Mouse (Mus musculus) forebrain, embryonic 16.5 days (tissue): ENCODE results near the gene Gm20388. TPM values are rescaled to one million over a fixed set of nuclear protein-coding genes. Genes with fewer than 3 reads are reported as not detected.

Experiments used
- ATAC-seq: fragments of 200-750 bp; cut with Nextera tagmentation; 2 replicates; pipeline ENCODE4 v1.8.0; 2017; ENCODE audit warnings: mild to moderate bottlenecking, moderate library complexity
- H3K27ac ChIP-seq: fragments of 300-500 bp; sonication (generic); 2 replicates; pipeline ENCODE4 v1.5.1; 2014; ENCODE audit warnings: low read length, control low read depth
- H3K27me3 ChIP-seq: fragments of 300-500 bp; sonication (generic); replicated peaks from 2 replicates; pipeline ENCODE4 v1.6.1; 2014; ENCODE audit warnings: low read length; ENCODE audit not compliant: control insufficient read depth, insufficient read depth
- H3K36me3 ChIP-seq: fragments of 300-500 bp; sonication (generic); 2 replicates; pipeline ENCODE4 v1.6.1; 2014; ENCODE audit not compliant: control insufficient read depth, insufficient read depth
- H3K4me1 ChIP-seq: fragments of 300-500 bp; sonication (generic); replicated peaks from 2 replicates; pipeline ENCODE4 v1.6.1; 2014; ENCODE audit warnings: low read length; ENCODE audit not compliant: control insufficient read depth, insufficient read depth
- H3K4me2 ChIP-seq: fragments of 300-500 bp; sonication (generic); 2 replicates; pipeline ENCODE4 v1.6.1; 2014; ENCODE audit warnings: mild to moderate bottlenecking, low read length, control low read depth
- H3K4me3 ChIP-seq: fragments of 300-500 bp; sonication (generic); replicated peaks from 2 replicates; pipeline ENCODE4 v1.5.1; 2014; ENCODE audit warnings: mild to moderate bottlenecking, low read length, control low read depth
- H3K9ac ChIP-seq: fragments of 300-500 bp; sonication (generic); replicated peaks from 2 replicates; pipeline ENCODE4 v1.6.1; 2014; ENCODE audit warnings: low read depth, low read length, control low read depth
- H3K9me3 ChIP-seq: fragments of 300-500 bp; sonication (generic); 2 replicates; pipeline ENCODE4 v1.6.1; 2016; ENCODE audit warnings: low read length; ENCODE audit not compliant: control insufficient read depth
- WGBS: fragments of 180-500 bp; shearing (Covaris S2); extraction: QIAGEN DNeasy Blood & Tissue Kit; methylation state at CpG from one replicate; pipeline ENCODE4 v1.1.7; 2014; 5-methylcytosine and 5-hydroxymethylcytosine counted together
- polyA plus RNA-seq: library from polyadenylated mRNA; unstranded; fragments of >200 nt; fragmentation: Nextera tagmentation; extraction: Ambion mirVana; gene quantifications from 2 replicates; pipeline ENCODE4 v1.2.1, GENCODE M21; 2015

Gene Gm20388
- polyA plus RNA-seq, 1 experiment from 2014 or later, result 4.7 TPM

DNA sequence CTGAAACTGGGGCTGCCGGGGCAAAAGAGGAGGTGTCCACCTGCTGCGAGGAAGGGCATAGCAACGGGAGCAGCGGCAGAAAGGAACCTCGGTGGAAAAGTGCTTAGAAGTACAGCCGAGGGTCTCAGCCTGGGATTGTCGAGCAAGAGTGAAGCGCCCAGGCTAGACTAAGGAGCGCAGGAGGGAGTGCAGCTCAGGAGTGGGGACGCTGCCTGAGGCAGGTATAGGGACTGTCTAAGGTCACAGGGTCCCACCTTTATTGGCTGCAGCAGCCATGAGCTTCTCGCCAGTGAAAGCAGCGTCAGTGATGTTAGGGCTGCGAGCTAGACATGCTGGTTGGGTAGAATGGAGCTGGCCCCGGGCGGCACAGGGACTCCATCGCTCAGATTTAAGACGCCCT is 3207.1 kb downstream of the Gm20388 start:
- WGBS, result under 1% methylated on average over 17 of the region's 17 CpGs
- no peak for ATAC-seq
- Histone ChIP-seq H3K9me3 (no peaks in the 10 kb centered on the region), H3K4me2 (peak overlapping the region; percentile 88), H3K27ac (no peak overlapping the region), H3K4me1 (peaks cover 11% of the 10 kb centered on the region), H3K36me3 (no peaks in the 10 kb centered on the region), H3K27me3 (peaks cover 34% of the 10 kb centered on the region), H3K4me3 (peak overlapping the region; percentile 52), H3K9ac (peak overlapping the region; percentile 55)

DNA sequence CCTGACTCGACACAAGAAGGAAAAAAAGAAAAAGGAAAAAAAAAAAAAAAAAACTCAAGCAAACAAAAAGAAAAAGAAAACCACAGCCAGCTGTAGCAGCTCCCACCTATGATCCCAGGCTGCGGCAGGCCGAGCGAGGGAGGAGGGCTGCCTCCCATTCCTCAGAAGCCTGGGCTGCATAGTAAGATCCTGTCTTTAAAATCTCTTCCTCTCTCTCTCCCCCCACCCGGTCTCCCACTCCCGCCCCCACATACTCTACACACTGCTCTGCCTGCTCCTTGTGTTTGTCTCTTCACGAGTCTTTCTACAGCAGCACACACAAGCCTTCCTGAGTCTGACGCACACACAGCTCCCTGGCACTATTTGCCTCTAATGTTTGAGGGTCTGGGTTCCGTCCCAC is 3211.4 kb downstream of the Gm20388 start:
- WGBS, result 70% methylated on average over 9 of the region's 9 CpGs
- H3K4me1 ChIP-seq, result peaks cover 6% of the 10 kb centered on the region
- H3K36me3 ChIP-seq, result no peaks in the 10 kb centered on the region
- no peak overlapping the region for H3K9ac ChIP-seq
- no peak overlapping the region for H3K27ac ChIP-seq
- no peak overlapping the region for H3K4me2 ChIP-seq
- no peak for ATAC-seq
- H3K4me3 ChIP-seq, result no peak overlapping the region
- peaks cover 22% of the 10 kb centered on the region for H3K27me3 ChIP-seq
- H3K9me3 ChIP-seq, result no peaks in the 10 kb centered on the region

DNA sequence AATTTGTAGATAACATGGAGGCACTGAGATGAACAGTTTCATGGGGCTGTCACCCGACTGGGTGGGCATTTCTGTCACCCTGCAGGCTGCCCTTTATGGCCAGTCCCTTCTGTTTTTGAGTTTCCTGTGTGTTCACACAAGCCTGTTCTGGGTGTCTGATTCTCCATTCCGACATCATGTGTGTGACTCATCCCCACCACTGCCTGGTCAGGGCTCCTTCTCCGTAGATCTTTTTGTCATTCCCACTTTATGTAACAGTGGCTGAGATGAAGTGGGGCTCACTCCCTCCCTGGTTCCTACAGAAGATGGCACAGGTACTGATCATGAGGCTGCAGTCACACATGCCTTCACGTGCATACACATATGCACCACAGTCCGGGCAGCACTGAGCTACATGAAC is 3212.0 kb downstream of the Gm20388 start:
- peaks cover under 1% of the 10 kb centered on the region for H3K4me1 ChIP-seq
- no peak overlapping the region for H3K4me3 ChIP-seq
- no peak overlapping the region for H3K4me2 ChIP-seq
- no peaks in the 10 kb centered on the region for H3K36me3 ChIP-seq
- H3K27ac ChIP-seq, result no peak overlapping the region
- no peak overlapping the region for H3K9ac ChIP-seq
- WGBS, result 77% methylated on average over 5 of the region's 5 CpGs
- H3K9me3 ChIP-seq, result no peaks in the 10 kb centered on the region
- no peak for ATAC-seq
- peaks cover 16% of the 10 kb centered on the region for H3K27me3 ChIP-seq

DNA sequence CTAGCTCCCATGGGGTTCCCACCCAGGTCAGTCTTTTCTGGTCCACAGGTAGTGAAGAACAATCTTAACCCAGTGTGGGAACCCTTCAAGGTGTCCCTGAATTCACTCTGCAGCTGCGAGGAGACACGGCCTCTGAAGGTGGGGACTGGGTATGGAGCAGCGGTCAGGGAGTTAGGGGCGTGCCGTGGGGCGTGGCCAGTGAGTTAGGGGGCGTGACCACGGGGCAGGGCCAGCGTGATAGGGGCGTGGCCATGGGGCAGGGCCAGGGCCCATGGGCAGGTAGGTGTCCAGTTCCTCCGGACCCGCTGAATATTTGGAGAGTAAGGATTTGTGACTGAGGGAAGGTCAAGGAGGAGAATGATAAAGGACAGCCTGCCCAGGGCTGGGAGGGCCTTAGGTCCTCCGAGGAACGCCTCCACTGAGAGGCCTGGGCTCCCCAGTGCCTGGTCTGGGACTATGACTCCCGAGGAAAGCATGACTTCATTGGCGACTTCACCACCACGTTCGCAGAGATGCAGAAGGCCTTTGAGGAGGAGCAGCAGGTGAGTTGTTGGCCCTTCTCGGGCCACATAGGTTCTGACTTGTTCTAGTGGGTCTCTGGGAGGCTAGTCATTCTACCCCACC is 3215.7 kb downstream of the Gm20388 start:
- Histone ChIP-seq H3K9me3 (no peaks in the 10 kb centered on the region), H3K9ac (no peak overlapping the region), H3K27ac (no peak overlapping the region), H3K27me3 (peaks cover 3% of the 10 kb centered on the region; the same call in 1 of the 2 replicates), H3K36me3 (no peaks in the 10 kb centered on the region), H3K4me1 (no peaks in the 10 kb centered on the region), H3K4me2 (no peak overlapping the region), H3K4me3 (no peak overlapping the region)
- 5% methylated on average over 19 of the region's 19 CpGs for WGBS
- no peak for ATAC-seq

DNA sequence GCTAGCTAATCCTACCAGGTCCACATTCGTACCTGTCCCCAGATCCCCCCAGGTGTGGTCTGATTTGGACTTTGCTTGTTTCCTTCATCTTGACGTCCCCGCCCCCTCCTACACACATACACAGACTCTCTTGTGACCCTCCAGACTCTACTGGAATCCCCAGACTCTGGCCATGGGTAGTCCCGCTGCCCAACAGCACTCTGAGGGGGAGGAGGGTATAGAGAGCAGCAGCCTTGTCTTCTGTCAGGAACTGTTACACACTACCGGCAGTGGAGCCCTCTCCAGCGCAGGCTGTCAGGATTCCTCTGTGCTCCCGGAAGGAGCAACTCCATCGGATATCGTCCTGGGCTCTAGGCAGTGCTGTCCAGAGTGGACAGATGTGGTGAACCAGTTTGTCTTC is 3220.4 kb downstream of the Gm20388 start:
- H3K27me3 ChIP-seq, result peaks cover 3% of the 10 kb centered on the region; the same call in 1 of the 2 replicates
- H3K4me3 ChIP-seq, result no peak overlapping the region
- H3K4me2 ChIP-seq, result no peak overlapping the region
- peaks cover 17% of the 10 kb centered on the region for H3K4me1 ChIP-seq
- 78% methylated on average over 9 of the region's 9 CpGs for WGBS
- ATAC-seq, result no peak
- no peaks in the 10 kb centered on the region for H3K36me3 ChIP-seq
- no peak overlapping the region for H3K27ac ChIP-seq
- no peaks in the 10 kb centered on the region; the same call in 1 of the 2 replicates for H3K9me3 ChIP-seq
- no peak overlapping the region for H3K9ac ChIP-seq

DNA sequence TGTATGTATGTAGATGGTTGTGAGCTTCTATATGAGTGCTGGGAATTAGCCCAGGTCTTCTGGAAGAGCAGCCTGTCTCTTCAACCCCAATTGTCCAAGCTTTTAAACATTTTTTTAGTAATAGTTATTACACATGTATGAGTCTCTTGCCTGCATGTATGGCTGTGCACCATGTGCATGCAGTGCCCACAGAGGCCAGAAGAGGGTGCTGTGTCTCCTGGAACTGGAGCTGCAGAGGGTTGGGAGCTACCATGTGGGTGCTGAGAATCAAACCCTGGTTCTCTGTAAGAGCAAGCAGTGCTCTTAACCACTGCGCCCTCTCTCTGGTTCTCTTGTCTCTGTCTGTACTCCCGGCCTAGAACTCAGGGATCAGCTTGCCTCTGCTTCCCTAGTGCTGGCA is 3222.3 kb downstream of the Gm20388 start:
- Histone ChIP-seq H3K4me1 (peaks cover 24% of the 10 kb centered on the region), H3K36me3 (no peaks in the 10 kb centered on the region), H3K9me3 (no peaks in the 10 kb centered on the region; the same call in 1 of the 2 replicates), H3K27me3 (no peaks in the 10 kb centered on the region), H3K4me3 (no peak overlapping the region), H3K4me2 (no peak overlapping the region), H3K9ac (no peak overlapping the region), H3K27ac (no peak overlapping the region)
- WGBS, result 95% methylated on average over 2 of the region's 2 CpGs
- ATAC-seq, result no peak

DNA sequence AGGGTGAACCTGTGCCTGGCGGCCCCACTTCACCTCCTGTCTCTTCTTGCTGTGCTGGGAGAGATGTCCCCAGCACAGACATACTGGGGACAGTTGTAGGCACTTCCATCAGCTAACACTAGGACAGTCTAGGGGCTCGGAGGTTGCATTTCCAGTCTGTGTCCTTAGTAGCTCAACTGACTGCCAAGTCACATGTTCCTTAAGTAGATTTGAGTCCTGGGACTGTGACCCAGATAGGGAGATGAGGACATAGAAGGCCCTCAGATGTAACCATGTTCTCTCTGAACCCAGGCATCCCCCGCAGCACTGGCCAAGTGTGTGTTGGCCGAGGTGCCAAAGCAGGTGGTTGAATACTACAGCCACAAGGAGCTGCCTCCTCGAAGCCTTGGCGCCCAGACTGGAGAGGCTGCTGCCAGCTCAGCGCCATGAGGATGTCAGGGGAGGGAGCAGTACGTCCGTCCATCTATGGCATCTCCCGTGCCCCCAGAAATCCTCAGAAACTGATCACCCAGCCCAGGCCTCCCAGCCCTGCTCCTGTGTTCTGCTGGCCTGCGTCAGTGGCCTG is 3223.6 kb downstream of the Gm20388 start:
- Histone ChIP-seq H3K27me3 (no peaks in the 10 kb centered on the region), H3K9me3 (no peaks in the 10 kb centered on the region; the same call in 1 of the 2 replicates), H3K36me3 (no peaks in the 10 kb centered on the region), H3K4me2 (no peak overlapping the region), H3K27ac (no peak overlapping the region), H3K4me1 (peaks cover 26% of the 10 kb centered on the region), H3K9ac (no peak overlapping the region), H3K4me3 (no peak overlapping the region)
- ATAC-seq, result no peak
- 87% methylated on average over 11 of the region's 11 CpGs for WGBS

DNA sequence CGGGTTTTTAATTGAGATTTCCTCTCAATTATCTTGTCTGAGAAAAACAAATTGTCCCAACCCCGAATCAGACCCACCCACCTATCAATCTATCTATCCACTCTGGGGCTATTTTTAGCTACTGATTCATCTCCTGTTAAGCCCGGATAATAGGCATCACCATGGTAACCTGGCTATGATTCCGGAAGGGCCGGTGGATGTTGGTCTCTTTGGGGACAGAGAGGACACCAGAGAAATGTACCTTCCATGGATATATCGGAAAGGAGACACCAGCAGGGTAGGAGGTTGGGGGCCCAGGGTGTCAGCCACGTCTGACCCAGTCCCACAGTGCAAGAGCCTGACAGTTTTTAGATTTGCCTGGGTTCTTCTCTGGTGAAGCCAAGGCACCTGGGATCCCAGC is 3224.8 kb downstream of the Gm20388 start:
- Histone ChIP-seq H3K4me2 (peak overlapping the region; percentile 26), H3K9ac (no peak overlapping the region), H3K27me3 (no peaks in the 10 kb centered on the region), H3K27ac (peak overlapping the region; percentile 61), H3K4me1 (peaks cover 26% of the 10 kb centered on the region), H3K36me3 (no peaks in the 10 kb centered on the region), H3K9me3 (no peaks in the 10 kb centered on the region; the same call in 1 of the 2 replicates), H3K4me3 (no peak overlapping the region)
- 5% methylated on average over 7 of the region's 7 CpGs for WGBS
- ATAC-seq, result peak; percentile 35; the same call in 1 of the 2 replicates

DNA sequence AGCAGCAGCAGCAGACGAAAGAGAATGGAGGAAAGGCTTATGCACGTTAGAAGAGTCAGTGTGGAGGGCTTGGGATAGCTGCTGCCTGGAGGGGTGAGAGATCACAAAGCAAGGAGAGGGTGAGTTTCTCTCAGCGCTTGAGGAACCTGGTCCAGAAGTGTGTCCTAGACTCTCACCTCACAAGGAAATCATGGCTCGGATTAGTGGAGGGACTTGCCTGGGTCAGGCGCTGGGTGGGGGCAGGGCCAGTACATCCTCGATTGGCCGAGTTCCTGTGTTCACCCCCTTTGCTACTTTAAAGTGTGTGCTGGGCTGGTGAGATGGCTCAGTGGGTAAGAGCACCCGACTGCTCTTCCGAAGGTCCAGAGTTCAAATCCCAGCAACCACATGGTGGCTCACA is 3225.2 kb downstream of the Gm20388 start:
- no peak overlapping the region for H3K4me3 ChIP-seq
- no peak overlapping the region for H3K4me2 ChIP-seq

More for the DNA sequence above, 3225.2 kb downstream of the Gm20388 start:
- 39% methylated on average over 9 of the region's 9 CpGs for WGBS
- ATAC-seq, result 0 out of 2 replicates have a peak, but pooled peaks have one; percentile 34
- Histone ChIP-seq H3K27me3 (no peaks in the 10 kb centered on the region), H3K9me3 (no peaks in the 10 kb centered on the region; the same call in 1 of the 2 replicates), H3K36me3 (no peaks in the 10 kb centered on the region), H3K9ac (no peak overlapping the region), H3K27ac (peak overlapping the region; percentile 61), H3K4me1 (peaks cover 26% of the 10 kb centered on the region)
